ENCODE assay signal across 8 mouse cellular contexts in genomic region chr1:135510346-135510977, GRCm38 (mm10).
DNase-seq lines count a peak whose midpoint lies in the region; ATAC-seq and TF ChIP-seq lines count a peak whose summit lies in the region.

No protein-coding gene starts in this region.

- peak overlapping the region; percentile 46 for H3K4me3 ChIP-seq in forebrain, embryonic 14.5 days (ENCODE audit: low read depth, low read length)
- peak overlapping the region; percentile 55 for H3K4me3 ChIP-seq in hindbrain, embryonic 16.5 days (ENCODE audit: low read length)
- H3K4me3 ChIP-seq in liver, adult 2 months (ENCODE audit: insufficient read depth, low read depth, low read length), result peak overlapping the region; percentile 53
- peak overlapping the region; percentile 57 for H3K4me3 ChIP-seq in midbrain, embryonic 16.5 days (ENCODE audit: low read depth, low read length)

- 2% methylated on average over 30 of the region's 30 CpGs for WGBS in forebrain, embryonic 14.5 days
- WGBS in hindbrain, embryonic 16.5 days, result 5% methylated on average over 30 of the region's 30 CpGs
- WGBS in liver, adult 2 months, result 16% methylated on average over 30 of the region's 30 CpGs
- 2% methylated on average over 30 of the region's 30 CpGs for WGBS in midbrain, embryonic 16.5 days

- H3K9me3 ChIP-seq in forebrain, embryonic 14.5 days (replicated peaks; ENCODE audit: control insufficient read depth, low read length), result no peaks in the 10 kb centered on the region
- H3K9me3 ChIP-seq in hindbrain, embryonic 16.5 days (ENCODE audit: control insufficient read depth, low read length), result no peaks in the 10 kb centered on the region
- H3K9me3 ChIP-seq in midbrain, embryonic 16.5 days (replicated peaks; ENCODE audit: control insufficient read depth, low read length, poor library complexity, severe bottlenecking), result no peaks in the 10 kb centered on the region

- peak overlapping the region; percentile 94 for H3K4me2 ChIP-seq in forebrain, embryonic 14.5 days (ENCODE audit: low read length)
- H3K4me2 ChIP-seq in hindbrain, embryonic 16.5 days (ENCODE audit: low read length), result peak overlapping the region; percentile 86
- peak overlapping the region; percentile 86 for H3K4me2 ChIP-seq in midbrain, embryonic 16.5 days (ENCODE audit: low read length)

- peak overlapping the region; percentile 70 for H3K27ac ChIP-seq in forebrain, embryonic 14.5 days (ENCODE audit: low read depth, low read length)
- H3K27ac ChIP-seq in hindbrain, embryonic 16.5 days (ENCODE audit: low read depth, low read length), result peak overlapping the region; percentile 81
- no peak overlapping the region for H3K27ac ChIP-seq in liver, adult 2 months (replicated peaks; ENCODE audit: insufficient read depth, low read depth, low read length)
- peak overlapping the region; percentile 90 for H3K27ac ChIP-seq in midbrain, embryonic 16.5 days (ENCODE audit: low read length)

- H3K36me3 ChIP-seq in forebrain, embryonic 14.5 days (ENCODE audit: control insufficient read depth, insufficient read depth, low read length), result no peaks in the 10 kb centered on the region
- H3K36me3 ChIP-seq in hindbrain, embryonic 16.5 days (ENCODE audit: control insufficient read depth, insufficient read depth, low read length), result no peaks in the 10 kb centered on the region
- H3K36me3 ChIP-seq in liver, adult 2 months (ENCODE audit: control insufficient read depth, insufficient read depth, low read length), result no peaks in the 10 kb centered on the region
- no peaks in the 10 kb centered on the region for H3K36me3 ChIP-seq in midbrain, embryonic 16.5 days (ENCODE audit: control insufficient read depth, insufficient read depth, low read length)

- TF ChIP-seq POLR2A in brain, embryonic 14.5 days (IDR thresholded peaks at IDR 0.05; ENCODE audit: borderline replicate concordance, extremely low read depth, insufficient read depth, insufficient read length, poor library complexity, severe bottlenecking), result peak; percentile 24; the same call in 1 of the 2 replicates
- TF ChIP-seq POLR2A in liver, adult 2 months (IDR thresholded peaks at IDR 0.05; ENCODE audit: extremely low read depth, insufficient read depth, low read length), result no peak

- no peak for DNase-seq in cerebellum, adult 9-11 months
- peak; percentile 93 for DNase-seq in brain, embryonic 14.5 days (ENCODE audit: low read depth)
- DNase-seq in forebrain, embryonic 14.5 days (ENCODE audit: low spot score), result peak; percentile 87
- DNase-seq in liver, adult 2 months (ENCODE audit: extremely low read depth, low read depth, low spot score), result peak; percentile 51
- DNase-seq in thymus, postnatal 14 days, result peak; percentile 38

- H3K79me2 ChIP-seq in liver, adult 2 months (ENCODE audit: control insufficient read depth, insufficient read depth, low read length), result no peaks in the 10 kb centered on the region

- H3K27me3 ChIP-seq in forebrain, embryonic 14.5 days (replicated peaks; ENCODE audit: control insufficient read depth, insufficient read depth, low read length), result no peaks in the 10 kb centered on the region
- H3K27me3 ChIP-seq in hindbrain, embryonic 16.5 days (replicated peaks; ENCODE audit: control insufficient read depth, insufficient read depth, low read length), result no peaks in the 10 kb centered on the region
- no peaks in the 10 kb centered on the region for H3K27me3 ChIP-seq in liver, adult 2 months (ENCODE audit: control insufficient read depth, insufficient read depth, low read length)
- H3K27me3 ChIP-seq in midbrain, embryonic 16.5 days (ENCODE audit: control insufficient read depth, insufficient read depth, low read depth, low read length), result no peaks in the 10 kb centered on the region

- peaks cover 39% of the 10 kb centered on the region for H3K4me1 ChIP-seq in forebrain, embryonic 14.5 days (ENCODE audit: control insufficient read depth, insufficient read depth, low read length)
- peaks cover 41% of the 10 kb centered on the region for H3K4me1 ChIP-seq in hindbrain, embryonic 16.5 days (ENCODE audit: control insufficient read depth, insufficient read depth, low read depth, low read length)
- H3K4me1 ChIP-seq in liver, adult 2 months (ENCODE audit: control insufficient read depth, insufficient read depth, low read length), result peaks cover 8% of the 10 kb centered on the region; the same call in 1 of the 2 replicates
- peaks cover 42% of the 10 kb centered on the region for H3K4me1 ChIP-seq in midbrain, embryonic 16.5 days (ENCODE audit: control insufficient read depth, insufficient read depth, low read length)

- peak; percentile 39 for ATAC-seq in cerebellum, adult (ENCODE audit: insufficient number of reproducible peaks, low FRiP score, low TSS enrichment)
- ATAC-seq in forebrain, embryonic 14.5 days, result peak; percentile 72
- peak; percentile 80 for ATAC-seq in hindbrain, embryonic 16.5 days
- ATAC-seq in midbrain, embryonic 16.5 days, result peak; percentile 85

- H3K9ac ChIP-seq in forebrain, embryonic 14.5 days (ENCODE audit: low read length), result peak overlapping the region; percentile 81
- H3K9ac ChIP-seq in hindbrain, embryonic 16.5 days (ENCODE audit: low read depth, low read length), result peak overlapping the region; percentile 72
- H3K9ac ChIP-seq in liver, adult 2 months (ENCODE audit: low read depth, low read length), result peak overlapping the region; percentile 49; the same call in 1 of the 2 replicates
- peak overlapping the region; percentile 82 for H3K9ac ChIP-seq in midbrain, embryonic 16.5 days (ENCODE audit: low read depth, low read length)

- no peak for TF ChIP-seq CTCF in brain, embryonic 14.5 days (IDR thresholded peaks at IDR 0.05; ENCODE audit: borderline replicate concordance, extremely low read depth, insufficient read depth, insufficient read length)
- TF ChIP-seq CTCF in liver, adult 2 months (IDR thresholded peaks at IDR 0.05; ENCODE audit: low read depth, low read length), result no peak
